Mouse (Mus musculus) adrenal gland, adult 8-10 months (tissue): ENCODE results near the gene Ifi214. TPM values are rescaled to one million over a fixed set of nuclear protein-coding genes. Genes with fewer than 3 reads are reported as not detected.
"Not testable (repeated sequence)": the region's sequence is repeated elsewhere in the genome, so short reads cannot be mapped to it uniquely, and the experiment has no call there.

ENCODE experiments used
- DNase-seq: peaks from one replicate; pipeline ENCODE4 v3.0.0; 2022
- microRNA-seq, 2 experiments: library from miRNA; unstranded; fragments of <30 nt; microRNA quantifications; one replicate each; pipeline ENCODE4 v1.2.0; 2022
- total RNA-seq, 4 experiments: library from RNA; stranded (reverse); gene quantifications; 2 replicates each; pipeline ENCODE4 v1.2.4; 2022

The Ifi214 gene
- under 1 TPM in 2 of 4 experiments, not detected in 2; 0.16 to 0.18 TPM for total RNA-seq

- DNase-seq: not testable (repeated sequence)
These were observed at the start of gene Ifi214 for GRCm38 (mm10) chr1:173535791-173536190. Ifi214 (minus strand) TSS chr1:173535957.

GRCm38 (mm10) chr1:173579921-173580585 is 44.3 kb upstream of the Ifi214 start:
- DNase-seq: no peak

- no peak for DNase-seq
These were observed 43.3 kb upstream of the Ifi214 start for GRCm38 (mm10) chr1:173579079-173579478.

GRCm38 (mm10) chr1:173550491-173551050 is 14.8 kb upstream of the Ifi214 start:
- DNase-seq: not testable (repeated sequence)

GRCm38 (mm10) chr1:173548798-173549197 is 13.0 kb upstream of the Ifi214 start:
- DNase-seq: not testable (repeated sequence)

- no peak for DNase-seq
These were observed 14.3 kb downstream of the Ifi214 start for GRCm38 (mm10) chr1:173521452-173521851.

- not testable (repeated sequence) for DNase-seq
These were observed 25.2 kb downstream of the Ifi214 start for GRCm38 (mm10) chr1:173510595-173510994.

- not testable (repeated sequence) for DNase-seq
These were observed 44.3 kb downstream of the Ifi214 start for GRCm38 (mm10) chr1:173491483-173491882.

- not testable (repeated sequence) for DNase-seq
These were observed 44.8 kb downstream of the Ifi214 start, which contains the start of gene Ifi206 for GRCm38 (mm10) chr1:173490812-173491480. Ifi206 (minus strand) TSS chr1:173491041.

- not testable (repeated sequence) for DNase-seq
These were observed 54.6 kb downstream of the Ifi214 start for GRCm38 (mm10) chr1:173481182-173481574.

GRCm38 (mm10) chr1:173480399-173481181 is 55.2 kb downstream of the Ifi214 start:
- DNase-seq: not testable (repeated sequence)

Small RNA genes within 50 kb of the gene (microRNA-seq; reads per million reads assigned to microRNA genes)
- gene Gm44481: 0 reads per million in 2 experiments

Other genes with a start within 250 kb of the Ifi214 start
- under 1 TPM; 0.40 to 0.89 (median 0.56) TPM for gene Ackr1, start 202.2 kb downstream of the Ifi214 start, total RNA-seq
- 1 to 10 TPM; 1.4 to 3.3 (median 1.9) TPM for gene Aim2, start 185.1 kb downstream of the Ifi214 start, total RNA-seq
- gene Cadm3, start 168.3 kb downstream of the Ifi214 start, total RNA-seq: 1 to 10 TPM; 3.5 to 6.9 (median 4.7) TPM
- under 1 TPM; 0.65 to 0.98 (median 0.76) TPM for gene Ifi206, start 44.9 kb downstream of the Ifi214 start, total RNA-seq
- 1 to 10 TPM in 3 of 4 experiments, under 1 TPM in 1; 0.87 to 2.0 (median 1.3) TPM for gene Ifi213, start 63.3 kb upstream of the Ifi214 start, total RNA-seq
- gene Ifi209, start 95.0 kb upstream of the Ifi214 start, total RNA-seq: 1 to 10 TPM in 3 of 4 experiments, under 1 TPM in 1; 0.70 to 1.3 (median 1.2) TPM
- 1 to 10 TPM; 1.5 to 3.0 (median 2.3) TPM for gene Ifi208, start 137.7 kb upstream of the Ifi214 start, total RNA-seq
- gene Ifi207, start 205.8 kb upstream of the Ifi214 start, total RNA-seq: 1 to 10 TPM; 3.4 to 6.7 (median 4.5) TPM
- 1 to 10 TPM; 4.8 to 6.7 (median 5.6) TPM for gene Ifi204, start 231.0 kb upstream of the Ifi214 start, total RNA-seq